Mouse (Mus musculus): Measurements from ENCODE around the gene 4932438H23Rik. TPM values are rescaled to one million over a fixed set of nuclear protein-coding genes. Genes with fewer than 3 reads are reported as not detected.

4932438H23Rik gene
- total RNA-seq, 2 experiments from 2014 or later, result not detected

- ATAC-seq (replicated peaks; ENCODE audit: poor library complexity), result peak; percentile 64
Measured at GRCm38 (mm10) chr16:91061531-91062318, 33.2 kb downstream of the 4932438H23Rik start.

- ATAC-seq (replicated peaks; ENCODE audit: poor library complexity), result no peak
Measured at GRCm38 (mm10) chr16:91057741-91058140, 37.2 kb downstream of the 4932438H23Rik start.

- ATAC-seq (replicated peaks; ENCODE audit: poor library complexity), result no peak
Measured at GRCm38 (mm10) chr16:91057261-91057660, 37.7 kb downstream of the 4932438H23Rik start.

- ATAC-seq (replicated peaks; ENCODE audit: poor library complexity), result peak; percentile 74
Measured at GRCm38 (mm10) chr16:91056043-91056821, 38.7 kb downstream of the 4932438H23Rik start.

- ATAC-seq (replicated peaks; ENCODE audit: poor library complexity), result no peak
Measured at GRCm38 (mm10) chr16:91055150-91055549, 39.8 kb downstream of the 4932438H23Rik start.

- ATAC-seq (replicated peaks; ENCODE audit: poor library complexity), result no peak
Measured at GRCm38 (mm10) chr16:91053599-91053998, 41.3 kb downstream of the 4932438H23Rik start.

- peak; percentile 27 for ATAC-seq (replicated peaks; ENCODE audit: poor library complexity)
Measured at GRCm38 (mm10) chr16:91045511-91045910, 49.4 kb downstream of the 4932438H23Rik start.

GRCm38 (mm10) chr16:91044270-91045182 lies 50.4 kb downstream of the 4932438H23Rik start, which contains the start of gene Paxbp1:
Gene Paxbp1, minus strand, starts transcription at chr16:91044543.
- peak; percentile 92 for ATAC-seq (replicated peaks; ENCODE audit: poor library complexity)

- peak; percentile 49 for ATAC-seq (replicated peaks; ENCODE audit: poor library complexity)
Measured at GRCm38 (mm10) chr16:91043461-91044248, 51.3 kb downstream of the 4932438H23Rik start.

GRCm38 (mm10) chr16:91042640-91043039 lies 52.3 kb downstream of the 4932438H23Rik start:
- ATAC-seq (replicated peaks; ENCODE audit: poor library complexity), result no peak

- ATAC-seq (replicated peaks; ENCODE audit: poor library complexity), result no peak
Measured at GRCm38 (mm10) chr16:91035866-91036265, 59.1 kb downstream of the 4932438H23Rik start.

GRCm38 (mm10) chr16:91030751-91031150 lies 64.2 kb downstream of the 4932438H23Rik start:
- 0 out of 2 replicates have a peak, but pooled peaks have one; percentile 14 for ATAC-seq (replicated peaks; ENCODE audit: poor library complexity)

GRCm38 (mm10) chr16:91029901-91030300 lies 65.0 kb downstream of the 4932438H23Rik start:
- ATAC-seq (replicated peaks; ENCODE audit: poor library complexity), result no peak

GRCm38 (mm10) chr16:91029161-91029743 lies 65.7 kb downstream of the 4932438H23Rik start:
- ATAC-seq (replicated peaks; ENCODE audit: poor library complexity), result no peak

- ATAC-seq (replicated peaks; ENCODE audit: poor library complexity), result no peak
Measured at GRCm38 (mm10) chr16:91026290-91026689, 68.6 kb downstream of the 4932438H23Rik start.

- ATAC-seq (replicated peaks; ENCODE audit: poor library complexity), result 0 out of 2 replicates have a peak, but pooled peaks have one; percentile 37
Measured at GRCm38 (mm10) chr16:91023384-91023783, 71.5 kb downstream of the 4932438H23Rik start.

GRCm38 (mm10) chr16:91020842-91021483 lies 74.0 kb downstream of the 4932438H23Rik start:
- ATAC-seq (replicated peaks; ENCODE audit: poor library complexity), result peak; percentile 52

GRCm38 (mm10) chr16:91019476-91019875 lies 75.4 kb downstream of the 4932438H23Rik start:
- ATAC-seq (replicated peaks; ENCODE audit: poor library complexity), result no peak

GRCm38 (mm10) chr16:91015761-91016160 lies 79.2 kb downstream of the 4932438H23Rik start:
- no peak for ATAC-seq (replicated peaks; ENCODE audit: poor library complexity)

Measured in megakaryocyte progenitor cell, adult 5-6 weeks (primary cell).